Mouse (Mus musculus): ENCODE results near the gene Csnka2ip. TPM values are rescaled to one million over a fixed set of nuclear protein-coding genes. Genes with fewer than 3 reads are reported as not detected.

Csnka2ip gene
- not detected in 2 replicates for polyA plus RNA-seq (2012; rRNA removed)

DNA sequence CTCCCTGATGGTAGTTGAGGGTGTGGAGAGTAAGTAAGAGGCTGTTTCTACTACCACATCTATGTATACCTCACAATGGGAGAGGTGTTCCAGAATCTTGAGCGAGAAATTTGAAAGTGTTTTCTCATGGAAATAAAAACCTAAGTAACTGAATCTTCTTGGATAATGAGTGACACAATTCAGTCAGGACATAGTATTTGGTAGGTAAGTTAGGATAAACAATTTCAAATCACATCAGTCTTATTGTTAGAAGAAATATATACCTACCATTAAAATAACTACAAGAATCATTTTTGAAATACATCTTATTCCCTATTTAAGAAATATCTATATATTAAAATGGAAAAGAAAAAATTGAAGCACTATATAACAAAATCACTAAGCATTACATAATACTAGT lies at the start of gene Csnka2ip:
Gene Csnka2ip (minus strand): TSS at position 101 of the 400 bp plus-strand sequence.
- H3K27ac ChIP-seq (ENCODE audit: insufficient read depth, low read length) = no peak within 1 kb of the TSS
- no peaks in the 10 kb centered on the region for H3K36me3 ChIP-seq (ENCODE audit: control insufficient read depth, insufficient read depth, low read length)
- no peak for TF ChIP-seq POLR2A (IDR thresholded peaks at IDR 0.05; ENCODE audit: low read depth, low read length)
- no peak for TF ChIP-seq CTCF (IDR thresholded peaks at IDR 0.05; ENCODE audit: extremely low read depth, insufficient read depth, insufficient read length, insufficient replicate concordance)
- no peaks in the 10 kb centered on the region for H3K4me1 ChIP-seq (ENCODE audit: control insufficient read depth, insufficient read depth, insufficient read length)
- DNase-seq (ENCODE audit: low read depth in 1 of 2, low spot score in 2 of 2) = no peak
- no peaks in the 10 kb centered on the region for H3K27me3 ChIP-seq (ENCODE audit: control insufficient read depth, insufficient read depth, low read length)
- WGBS = 88% methylated on average over 1 of the region's 1 CpGs
- H3K4me3 ChIP-seq (ENCODE audit: extremely low read depth, insufficient read depth, insufficient read length) = no peak within 1 kb of the TSS

GRCm38 (mm10) chr16:64649594-64650290 lies 47.5 kb upstream of the Csnka2ip start:
- Histone ChIP-seq H3K4me1 (ENCODE audit: control insufficient read depth, insufficient read depth, insufficient read length) (no peaks in the 10 kb centered on the region), H3K27me3 (ENCODE audit: control insufficient read depth, insufficient read depth, low read length) (no peaks in the 10 kb centered on the region), H3K27ac (ENCODE audit: insufficient read depth, low read length) (no peak overlapping the region), H3K4me3 (ENCODE audit: extremely low read depth, insufficient read depth, insufficient read length) (no peak overlapping the region), H3K36me3 (ENCODE audit: control insufficient read depth, insufficient read depth, low read length) (no peaks in the 10 kb centered on the region)
- TF ChIP-seq POLR2A (IDR thresholded peaks at IDR 0.05; ENCODE audit: low read depth, low read length) (no peak), CTCF (IDR thresholded peaks at IDR 0.05; ENCODE audit: extremely low read depth, insufficient read depth, insufficient read length, insufficient replicate concordance) (no peak)
- DNase-seq (ENCODE audit: low read depth in 1 of 2, low spot score in 2 of 2) = no peak
- 60% methylated on average over 13 of the region's 13 CpGs for WGBS

GRCm38 (mm10) chr16:64647771-64648170 lies 45.6 kb upstream of the Csnka2ip start:
- TF ChIP-seq POLR2A (IDR thresholded peaks at IDR 0.05; ENCODE audit: low read depth, low read length) = no peak
- no peak for TF ChIP-seq CTCF (IDR thresholded peaks at IDR 0.05; ENCODE audit: extremely low read depth, insufficient read depth, insufficient read length, insufficient replicate concordance)
- H3K4me3 ChIP-seq (ENCODE audit: extremely low read depth, insufficient read depth, insufficient read length) = no peak overlapping the region
- no peak for DNase-seq (ENCODE audit: low read depth in 1 of 2, low spot score in 2 of 2)
- no peaks in the 10 kb centered on the region for H3K4me1 ChIP-seq (ENCODE audit: control insufficient read depth, insufficient read depth, insufficient read length)
- no peak overlapping the region for H3K27ac ChIP-seq (ENCODE audit: insufficient read depth, low read length)
- no peaks in the 10 kb centered on the region for H3K27me3 ChIP-seq (ENCODE audit: control insufficient read depth, insufficient read depth, low read length)
- no peaks in the 10 kb centered on the region for H3K36me3 ChIP-seq (ENCODE audit: control insufficient read depth, insufficient read depth, low read length)
- 40% methylated on average over 2 of the region's 2 CpGs for WGBS

- no peaks in the 10 kb centered on the region for H3K36me3 ChIP-seq (ENCODE audit: control insufficient read depth, insufficient read depth, low read length)
- no peak overlapping the region for H3K27ac ChIP-seq (ENCODE audit: insufficient read depth, low read length)
- DNase-seq (ENCODE audit: low read depth in 1 of 2, low spot score in 2 of 2) = no peak
- TF ChIP-seq POLR2A (IDR thresholded peaks at IDR 0.05; ENCODE audit: low read depth, low read length) (no peak), CTCF (IDR thresholded peaks at IDR 0.05; ENCODE audit: extremely low read depth, insufficient read depth, insufficient read length, insufficient replicate concordance) (no peak)
- no peaks in the 10 kb centered on the region for H3K27me3 ChIP-seq (ENCODE audit: control insufficient read depth, insufficient read depth, low read length)
- no peaks in the 10 kb centered on the region for H3K4me1 ChIP-seq (ENCODE audit: control insufficient read depth, insufficient read depth, insufficient read length)
- H3K4me3 ChIP-seq (ENCODE audit: extremely low read depth, insufficient read depth, insufficient read length) = no peak overlapping the region
- 66% methylated on average over 1 of the region's 1 CpGs for WGBS
Measured at GRCm38 (mm10) chr16:64635110-64635509, 32.9 kb upstream of the Csnka2ip start.

- Histone ChIP-seq H3K36me3 (ENCODE audit: control insufficient read depth, insufficient read depth, low read length) (no peaks in the 10 kb centered on the region), H3K27me3 (ENCODE audit: control insufficient read depth, insufficient read depth, low read length) (no peaks in the 10 kb centered on the region), H3K4me3 (ENCODE audit: extremely low read depth, insufficient read depth, insufficient read length) (no peak overlapping the region), H3K4me1 (ENCODE audit: control insufficient read depth, insufficient read depth, insufficient read length) (no peaks in the 10 kb centered on the region), H3K27ac (ENCODE audit: insufficient read depth, low read length) (no peak overlapping the region)
- WGBS = 87% methylated on average over 6 of the region's 6 CpGs
- no peak for TF ChIP-seq CTCF (IDR thresholded peaks at IDR 0.05; ENCODE audit: extremely low read depth, insufficient read depth, insufficient read length, insufficient replicate concordance)
- TF ChIP-seq POLR2A (IDR thresholded peaks at IDR 0.05; ENCODE audit: low read depth, low read length) = no peak
- no peak for DNase-seq (ENCODE audit: low read depth in 1 of 2, low spot score in 2 of 2)
Measured at GRCm38 (mm10) chr16:64620116-64620515, 17.9 kb upstream of the Csnka2ip start.

DNA sequence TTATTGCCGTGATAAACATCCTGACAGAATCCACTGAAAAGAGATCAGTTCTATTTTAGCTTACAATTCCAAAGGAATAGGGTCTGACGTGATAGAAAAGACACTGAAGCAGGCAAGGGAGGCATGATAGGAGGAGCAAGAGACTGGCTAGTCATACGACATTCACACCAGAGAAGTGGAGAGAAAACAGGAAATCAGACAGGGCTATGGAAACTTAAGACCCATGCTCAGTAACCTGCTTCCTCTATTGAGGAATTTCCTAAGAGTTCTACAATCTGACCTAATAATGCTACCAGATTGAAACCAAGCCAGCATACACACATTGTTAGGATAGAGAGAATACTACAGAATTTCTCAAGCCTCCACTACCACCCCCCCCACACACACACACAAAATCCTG lies 12.4 kb upstream of the Csnka2ip start:
- no peak for DNase-seq (ENCODE audit: low read depth in 1 of 2, low spot score in 2 of 2)
- Histone ChIP-seq H3K27ac (ENCODE audit: insufficient read depth, low read length) (no peak overlapping the region), H3K4me1 (ENCODE audit: control insufficient read depth, insufficient read depth, insufficient read length) (no peaks in the 10 kb centered on the region), H3K27me3 (ENCODE audit: control insufficient read depth, insufficient read depth, low read length) (no peaks in the 10 kb centered on the region), H3K36me3 (ENCODE audit: control insufficient read depth, insufficient read depth, low read length) (no peaks in the 10 kb centered on the region), H3K4me3 (ENCODE audit: extremely low read depth, insufficient read depth, insufficient read length) (no peak overlapping the region)
- no peak for TF ChIP-seq CTCF (IDR thresholded peaks at IDR 0.05; ENCODE audit: extremely low read depth, insufficient read depth, insufficient read length, insufficient replicate concordance)
- no peak for TF ChIP-seq POLR2A (IDR thresholded peaks at IDR 0.05; ENCODE audit: low read depth, low read length)
- WGBS = 63% methylated on average over 3 of the region's 3 CpGs

GRCm38 (mm10) chr16:64607793-64608192 lies 5.6 kb upstream of the Csnka2ip start:
- TF ChIP-seq CTCF (IDR thresholded peaks at IDR 0.05; ENCODE audit: extremely low read depth, insufficient read depth, insufficient read length, insufficient replicate concordance) (no peak), POLR2A (IDR thresholded peaks at IDR 0.05; ENCODE audit: low read depth, low read length) (no peak)
- WGBS = 81% methylated on average over 1 of the region's 1 CpGs

More at GRCm38 (mm10) chr16:64607793-64608192, 5.6 kb upstream of the Csnka2ip start:
- H3K36me3 ChIP-seq (ENCODE audit: control insufficient read depth, insufficient read depth, low read length) = no peaks in the 10 kb centered on the region
- H3K4me3 ChIP-seq (ENCODE audit: extremely low read depth, insufficient read depth, insufficient read length) = no peak overlapping the region
- H3K4me1 ChIP-seq (ENCODE audit: control insufficient read depth, insufficient read depth, insufficient read length) = no peaks in the 10 kb centered on the region
- H3K27ac ChIP-seq (ENCODE audit: insufficient read depth, low read length) = no peak overlapping the region
- H3K27me3 ChIP-seq (ENCODE audit: control insufficient read depth, insufficient read depth, low read length) = no peaks in the 10 kb centered on the region
- no peak for DNase-seq (ENCODE audit: low read depth in 1 of 2, low spot score in 2 of 2)
